Mouse (Mus musculus) layer of hippocampus, postnatal 25 days (tissue): ENCODE data around the gene Hspa12a. TPM values are rescaled to one million over a fixed set of nuclear protein-coding genes. Genes with fewer than 3 reads are reported as not detected.

Experiments
- DNase-seq, 2 experiments: peaks; one replicate each; pipeline ENCODE4 v3.0.0; 2022; ENCODE audit warnings: mixed read lengths in 2 of 2, low spot score in 1 of 2; ENCODE audit errors: extremely low spot score in 1 of 2
- microRNA-seq, 2 experiments: library from miRNA; unstranded; fragments of <30 nt; microRNA quantifications; one replicate each; pipeline ENCODE4 v1.2.0; 2021
- total RNA-seq, 2 experiments: library from RNA; stranded (reverse); gene quantifications; 2 replicates each; pipeline ENCODE4 v1.2.3; 2021

Hspa12a gene
- total RNA-seq, 2 experiments from 2014 or later = 236 to 241 TPM

DNA sequence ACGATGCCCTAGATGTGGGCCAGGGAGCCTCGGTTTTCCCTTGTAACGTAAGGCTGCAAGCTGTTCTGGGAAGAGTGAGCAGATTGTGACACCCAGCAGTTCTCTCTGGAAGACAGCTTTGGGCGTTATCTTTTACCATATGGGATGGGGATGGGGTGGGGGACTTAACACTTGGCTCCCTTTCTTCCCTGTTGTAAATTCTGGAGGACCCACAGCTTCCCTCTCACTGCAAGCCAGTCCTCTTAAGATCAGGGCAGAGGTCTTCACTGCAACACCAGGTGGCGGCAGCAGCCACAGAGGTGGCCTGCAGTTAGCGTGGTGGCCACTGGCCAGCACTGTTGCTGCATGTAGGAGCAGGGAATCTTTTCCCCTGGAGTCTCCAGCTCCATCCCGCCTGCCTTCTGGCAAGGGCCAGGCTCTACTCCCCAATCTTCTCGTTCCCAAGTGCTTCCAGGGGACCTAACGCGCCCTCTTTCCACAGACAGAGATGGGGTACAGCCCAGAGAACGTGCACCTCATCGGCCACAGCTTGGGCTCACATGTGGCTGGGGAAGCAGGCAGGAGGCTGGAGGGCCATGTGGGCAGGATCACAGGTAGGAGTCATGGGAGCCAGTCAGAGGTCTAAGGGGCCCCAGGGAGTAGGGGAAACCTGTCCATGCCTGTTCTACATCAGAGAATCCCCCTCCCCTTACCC, 180.5 kb downstream of the Hspa12a start:
- peak; percentile 45 to 58 for DNase-seq

DNA sequence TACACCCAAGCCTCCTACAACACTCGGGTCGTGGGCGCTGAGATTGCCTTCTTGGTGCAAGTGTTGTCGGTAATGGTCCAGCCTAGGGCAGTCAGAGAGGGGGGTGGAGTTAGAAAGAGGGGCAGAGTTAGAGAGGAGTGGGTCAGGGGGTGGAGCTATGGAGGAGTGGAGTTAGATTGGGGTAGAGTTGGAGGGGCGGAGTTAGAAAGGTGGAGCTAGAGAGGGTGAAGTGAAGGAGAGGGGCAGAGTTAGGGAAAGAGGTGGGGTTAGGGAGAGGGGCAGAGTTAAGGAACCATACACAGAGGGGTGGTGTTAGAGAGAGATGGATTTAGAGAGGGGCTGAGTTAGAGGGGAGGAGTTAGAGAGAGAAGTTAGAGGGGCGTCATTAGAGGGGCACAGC, 181.1 kb downstream of the Hspa12a start:
- no peak for DNase-seq

DNA sequence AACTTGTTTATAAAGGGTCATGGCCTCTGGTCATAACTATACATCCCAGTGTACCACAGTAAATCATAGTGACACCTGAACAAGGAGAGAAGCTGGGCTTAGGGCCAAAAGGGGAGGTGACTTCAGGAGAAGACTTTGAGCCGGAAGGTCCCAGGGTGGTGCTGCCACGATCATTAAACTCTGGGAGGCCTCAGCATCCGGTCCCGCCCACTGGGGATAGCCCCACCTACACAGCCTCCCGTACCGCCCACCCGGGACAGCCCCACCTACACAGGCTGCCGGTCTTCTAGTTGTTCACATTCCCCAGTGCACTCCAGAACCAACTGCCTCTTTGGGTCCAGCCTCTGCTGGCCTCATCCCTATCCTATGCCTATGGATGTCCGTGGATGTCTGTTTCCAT, 184.0 kb downstream of the Hspa12a start, which contains the start of gene Pnliprp2:
Gene Pnliprp2, plus strand, starts transcription at position 297 of the 400 bp plus-strand sequence.
- DNase-seq = no peak

DNA sequence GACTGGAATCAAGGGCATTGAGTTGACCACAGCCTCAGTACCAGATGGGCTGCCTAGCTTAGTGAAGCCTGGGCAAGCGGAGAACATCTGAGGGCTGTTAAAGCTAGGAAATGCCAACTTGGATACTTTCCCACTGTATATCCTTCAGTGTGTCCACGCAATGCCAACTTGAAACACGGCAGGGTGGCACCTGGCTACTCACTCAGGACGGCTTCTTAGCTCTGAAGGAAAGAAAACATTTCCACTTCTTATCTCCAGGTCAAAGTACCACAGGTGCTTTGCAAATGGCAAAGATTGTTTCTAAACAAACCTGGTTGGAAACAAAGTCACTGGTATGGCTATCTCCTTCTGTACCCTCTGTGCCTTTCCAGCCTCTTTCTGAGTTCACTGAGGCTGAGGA, 184.6 kb downstream of the Hspa12a start:
- DNase-seq = no peak

DNA sequence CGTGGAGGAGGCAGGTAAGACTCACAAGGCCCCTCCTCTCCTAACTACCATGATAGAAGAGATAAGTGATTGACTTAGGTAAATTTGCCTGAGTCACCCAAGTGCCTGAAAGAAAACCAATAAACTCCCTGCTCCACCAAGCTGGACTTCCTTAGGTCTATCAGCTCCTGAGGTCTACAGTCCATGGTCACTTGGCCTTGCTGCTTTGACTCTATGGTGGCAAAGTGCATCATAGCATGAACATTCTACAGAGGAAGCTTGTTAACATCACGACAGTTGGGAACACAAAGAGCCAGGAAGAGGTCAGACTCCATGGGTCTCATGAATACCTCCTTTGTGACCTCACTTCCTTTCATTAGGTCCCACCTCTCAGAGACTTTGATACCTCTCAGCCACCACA, 191.9 kb downstream of the Hspa12a start:
- no peak for DNase-seq

DNA sequence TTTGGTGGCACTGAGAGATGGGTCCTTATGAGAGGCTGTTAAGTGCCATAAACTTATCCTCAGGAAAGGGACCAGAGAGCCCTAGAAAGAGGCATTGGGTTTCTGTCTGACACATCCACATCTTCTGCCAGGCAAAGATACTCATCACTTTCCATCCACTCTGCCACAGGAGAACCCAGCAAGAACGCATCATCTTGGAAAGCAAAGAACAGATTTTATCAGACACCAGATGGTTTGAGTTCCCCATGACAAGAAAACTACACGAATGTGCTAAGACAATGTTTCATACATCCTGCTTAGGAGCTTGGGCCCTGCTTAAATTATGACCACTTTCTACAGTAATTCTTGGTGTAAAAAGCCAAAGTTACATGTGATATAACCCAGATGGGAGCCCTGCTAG, 192.6 kb downstream of the Hspa12a start:
- no peak for DNase-seq

DNA sequence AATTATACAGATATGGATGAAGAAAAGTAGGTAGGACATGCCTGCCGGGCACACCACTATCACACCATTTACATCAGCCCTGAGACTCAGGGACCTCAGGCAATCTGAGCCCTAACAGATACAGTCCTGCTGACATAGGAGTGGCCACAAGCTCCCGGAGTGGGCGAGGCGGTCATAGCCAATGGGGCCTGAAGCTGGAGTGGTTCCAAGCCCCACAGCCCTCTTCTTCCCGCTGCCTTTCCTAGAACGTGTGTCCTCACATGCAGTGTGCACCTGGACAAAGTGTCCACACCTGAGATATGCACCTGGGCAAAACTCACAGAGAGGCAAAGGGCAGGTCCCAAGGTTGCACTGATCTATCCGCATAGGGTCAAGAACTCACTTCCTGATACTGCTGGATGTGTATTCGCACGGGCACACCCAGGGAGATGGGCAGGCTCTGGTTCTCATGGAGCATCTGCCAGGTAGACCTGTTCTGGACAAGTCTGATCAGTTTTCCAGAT, 195.9 kb downstream of the Hspa12a start:
- no peak for DNase-seq

Small RNA genes within 50 kb of the gene (microRNA-seq; reads per million reads assigned to microRNA genes)
- gene Mir3086 = 14.7 to 24.9 reads per million in 2 experiments

Other genes starting within 250 kb of the Hspa12a start
- gene Pnliprp1, start 214.8 kb downstream of the Hspa12a start, total RNA-seq = not detected
- gene Pnliprp2, start 183.9 kb downstream of the Hspa12a start, total RNA-seq = not detected
- not detected for gene 1700019N19Rik, start 149.2 kb downstream of the Hspa12a start, total RNA-seq
- gene Eno4, start 229 bp downstream of the Hspa12a start, total RNA-seq = 1 to 10 TPM; 1.2 to 1.5 TPM
- gene Shtn1, start 132.4 kb upstream of the Hspa12a start, total RNA-seq = 10 to 100 TPM; 18.7 to 25.4 TPM
- gene Vax1, start 226.4 kb upstream of the Hspa12a start, total RNA-seq = 1 to 10 TPM in 1 of 2 experiments, under 1 TPM in 1; 0.85 to 1.3 TPM